Mouse (Mus musculus): ENCODE data around the gene Hba-a2. TPM values are rescaled to one million over a fixed set of nuclear protein-coding genes. Genes with fewer than 3 reads are reported as not detected.
"Not testable (repeated sequence)": the region's sequence is repeated elsewhere in the genome, so short reads cannot be mapped to it uniquely, and the experiment has no call there.

Gene Hba-a2
- polyA plus RNA-seq, 1 experiment = 108 TPM

GRCm38 (mm10) chr11:32297866-32298531, 1.7 kb downstream of the Hba-a2 start:
- 84% methylated on average over 1 of the region's 1 CpGs for WGBS
- no peak overlapping the region for H3K27ac ChIP-seq (ENCODE audit: insufficient read depth, low read depth, low read length)
- TF ChIP-seq POLR2A (IDR thresholded peaks at IDR 0.05; ENCODE audit: low read depth, low read length) = no peak
- no peak for TF ChIP-seq CTCF (IDR thresholded peaks at IDR 0.05; ENCODE audit: extremely low read depth, insufficient read length, insufficient replicate concordance, low read depth, low read length)
- no peaks in the 10 kb centered on the region for H3K4me1 ChIP-seq (ENCODE audit: control insufficient read depth, insufficient read depth, insufficient read length, low read length)
- H3K27me3 ChIP-seq (ENCODE audit: control insufficient read depth, insufficient read depth, low read length) = no peaks in the 10 kb centered on the region
- H3K4me3 ChIP-seq (ENCODE audit: low read depth, low read length) = no peak overlapping the region
- H3K36me3 ChIP-seq (ENCODE audit: control insufficient read depth, insufficient read depth, low read length) = no peaks in the 10 kb centered on the region

GRCm38 (mm10) chr11:32298532-32298918, 2.2 kb downstream of the Hba-a2 start:
- Histone ChIP-seq H3K27me3 (ENCODE audit: control insufficient read depth, insufficient read depth, low read length) (no peaks in the 10 kb centered on the region), H3K4me3 (ENCODE audit: low read depth, low read length) (no peak overlapping the region), H3K4me1 (ENCODE audit: control insufficient read depth, insufficient read depth, insufficient read length, low read length) (no peaks in the 10 kb centered on the region), H3K36me3 (ENCODE audit: control insufficient read depth, insufficient read depth, low read length) (no peaks in the 10 kb centered on the region), H3K27ac (ENCODE audit: insufficient read depth, low read depth, low read length) (no peak overlapping the region)
- no peak for TF ChIP-seq CTCF (IDR thresholded peaks at IDR 0.05; ENCODE audit: extremely low read depth, insufficient read length, insufficient replicate concordance, low read depth, low read length)
- 95% methylated on average over 2 of the region's 2 CpGs for WGBS

- not testable (repeated sequence) for H3K4me1 ChIP-seq (ENCODE audit: control insufficient read depth, insufficient read depth, insufficient read length, low read length); H3K36me3 ChIP-seq (ENCODE audit: control insufficient read depth, insufficient read depth, low read length); H3K27me3 ChIP-seq (ENCODE audit: control insufficient read depth, insufficient read depth, low read length); H3K27ac ChIP-seq (ENCODE audit: insufficient read depth, low read depth, low read length)
- 7% methylated on average over 16 of the region's 16 CpGs for whole genome bisulfite sequencing
- H3K4me3 ChIP-seq (ENCODE audit: low read depth, low read length) = 0 out of 2 replicates have a peak within 1 kb of the TSS, but pooled peaks have one; percentile 25
- TF ChIP-seq CTCF (IDR thresholded peaks at IDR 0.05; ENCODE audit: extremely low read depth, insufficient read length, insufficient replicate concordance, low read depth, low read length) = peak; percentile 66; the same call in 1 of the 2 replicates
Measured at GRCm38 (mm10) chr11:32299865-32300264, 3.6 kb downstream of the Hba-a2 start, which contains the start of gene Hbq1a. TSS of gene Hbq1a (plus strand) at chr11:32300069.

GRCm38 (mm10) chr11:32300279-32301267, 4.3 kb downstream of the Hba-a2 start:
- no peak overlapping the region for H3K27ac ChIP-seq (ENCODE audit: insufficient read depth, low read depth, low read length)

DNA sequence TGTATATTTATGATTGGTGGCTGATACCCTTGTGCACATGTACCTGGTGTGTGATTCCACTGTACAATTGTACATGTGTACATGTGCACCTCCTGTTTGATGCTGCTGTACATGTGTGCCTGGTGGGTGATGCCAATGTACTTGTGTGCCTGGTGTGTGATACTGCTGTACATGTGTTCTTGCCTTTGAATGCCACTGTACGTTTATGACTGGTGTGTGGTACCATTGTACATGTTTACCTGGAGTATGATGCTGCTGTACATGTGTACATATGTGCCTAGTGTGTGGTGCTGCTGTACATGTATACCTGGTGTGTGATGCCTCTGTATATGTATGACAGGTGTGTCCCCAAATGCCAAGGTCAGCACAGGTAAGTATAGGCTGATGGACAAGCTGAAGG, 5.2 kb downstream of the Hba-a2 start:
- 62% methylated on average over 1 of the region's 1 CpGs for WGBS
- H3K36me3 ChIP-seq (ENCODE audit: control insufficient read depth, insufficient read depth, low read length) = no peaks in the 10 kb centered on the region
- H3K27me3 ChIP-seq (ENCODE audit: control insufficient read depth, insufficient read depth, low read length) = no peaks in the 10 kb centered on the region
- H3K27ac ChIP-seq (ENCODE audit: insufficient read depth, low read depth, low read length) = no peak overlapping the region
- no peaks in the 10 kb centered on the region for H3K4me1 ChIP-seq (ENCODE audit: control insufficient read depth, insufficient read depth, insufficient read length, low read length)
- no peak overlapping the region for H3K4me3 ChIP-seq (ENCODE audit: low read depth, low read length)
- TF ChIP-seq POLR2A (IDR thresholded peaks at IDR 0.05; ENCODE audit: low read depth, low read length) = no peak
- no peak for TF ChIP-seq CTCF (IDR thresholded peaks at IDR 0.05; ENCODE audit: extremely low read depth, insufficient read length, insufficient replicate concordance, low read depth, low read length)

More at GRCm38 (mm10) chr11:32300279-32301267, 4.3 kb downstream of the Hba-a2 start:
- Histone ChIP-seq H3K27me3 (ENCODE audit: control insufficient read depth, insufficient read depth, low read length) (no peaks in the 10 kb centered on the region), H3K4me1 (ENCODE audit: control insufficient read depth, insufficient read depth, insufficient read length, low read length) (no peaks in the 10 kb centered on the region), H3K4me3 (ENCODE audit: low read depth, low read length) (no peak overlapping the region), H3K36me3 (ENCODE audit: control insufficient read depth, insufficient read depth, low read length) (no peaks in the 10 kb centered on the region)
- 46% methylated on average over 15 of the region's 17 CpGs for WGBS
- TF ChIP-seq CTCF (IDR thresholded peaks at IDR 0.05; ENCODE audit: extremely low read depth, insufficient read length, insufficient replicate concordance, low read depth, low read length) (no peak), POLR2A (IDR thresholded peaks at IDR 0.05; ENCODE audit: low read depth, low read length) (no peak)

- Histone ChIP-seq H3K27me3 (ENCODE audit: control insufficient read depth, insufficient read depth, low read length) (no peaks in the 10 kb centered on the region), H3K4me3 (ENCODE audit: low read depth, low read length) (no peak overlapping the region), H3K4me1 (ENCODE audit: control insufficient read depth, insufficient read depth, insufficient read length, low read length) (no peaks in the 10 kb centered on the region), H3K36me3 (ENCODE audit: control insufficient read depth, insufficient read depth, low read length) (no peaks in the 10 kb centered on the region), H3K27ac (ENCODE audit: insufficient read depth, low read depth, low read length) (no peak overlapping the region)
- TF ChIP-seq CTCF (IDR thresholded peaks at IDR 0.05; ENCODE audit: extremely low read depth, insufficient read length, insufficient replicate concordance, low read depth, low read length) = no peak
- no peak for TF ChIP-seq POLR2A (IDR thresholded peaks at IDR 0.05; ENCODE audit: low read depth, low read length)
- WGBS = 40% methylated on average over 2 of the region's 2 CpGs
Measured at GRCm38 (mm10) chr11:32302824-32303419, 6.6 kb downstream of the Hba-a2 start.

- no peak for TF ChIP-seq POLR2A (IDR thresholded peaks at IDR 0.05; ENCODE audit: low read depth, low read length)
- 69% methylated on average over 1 of the region's 1 CpGs for WGBS
- Histone ChIP-seq H3K36me3 (ENCODE audit: control insufficient read depth, insufficient read depth, low read length) (no peaks in the 10 kb centered on the region), H3K4me1 (ENCODE audit: control insufficient read depth, insufficient read depth, insufficient read length, low read length) (no peaks in the 10 kb centered on the region), H3K27me3 (ENCODE audit: control insufficient read depth, insufficient read depth, low read length) (no peaks in the 10 kb centered on the region), H3K27ac (ENCODE audit: insufficient read depth, low read depth, low read length) (no peak overlapping the region), H3K4me3 (ENCODE audit: low read depth, low read length) (no peak overlapping the region)
Measured at GRCm38 (mm10) chr11:32303455-32303854, 7.2 kb downstream of the Hba-a2 start.

Measured in small intestine, adult 2 months (tissue).